Mouse (Mus musculus): Measurements from ENCODE around the gene Ptpn11. TPM values are rescaled to one million over a fixed set of nuclear protein-coding genes. Genes with fewer than 3 reads are reported as not detected.
A peak's percentile ranks its signal among the peaks of the same experiment; 100 is the strongest.

Ptpn11 gene
- polyA plus RNA-seq, 2 experiments, result 27.1 to 44.6 TPM

- no peaks in the 10 kb centered on the region for H3K36me3 ChIP-seq (ENCODE audit: control insufficient read depth, insufficient read depth, low read length)
- WGBS, result 75% methylated on average over 8 of the region's 8 CpGs
- no peak overlapping the region for H3K9ac ChIP-seq (ENCODE audit: low read depth, low read length, severe bottlenecking)
- ATAC-seq (ENCODE audit: low FRiP score, low read depth), result no peak
- no peaks in the 10 kb centered on the region for H3K27me3 ChIP-seq (ENCODE audit: control insufficient read depth, insufficient read depth, low read length)
- no peak overlapping the region for H3K4me3 ChIP-seq (replicated peaks; ENCODE audit: low read length)
- no peak overlapping the region for H3K27ac ChIP-seq (replicated peaks; ENCODE audit: low read depth, low read length)
- 0 out of 2 replicates have a peak, but pooled peaks cover 4% of the 10 kb centered on the region for H3K4me1 ChIP-seq (ENCODE audit: control insufficient read depth, insufficient read depth, low read length)
- no peaks in the 10 kb centered on the region for H3K9me3 ChIP-seq (ENCODE audit: control insufficient read depth, low read length)
- no peak for TF ChIP-seq POLR2A (IDR thresholded peaks at IDR 0.05; ENCODE audit: borderline replicate concordance, extremely low read depth, insufficient read depth, insufficient read length)
- H3K4me2 ChIP-seq (replicated peaks; ENCODE audit: low read depth, low read length, severe bottlenecking), result no peak overlapping the region
- DNase-seq (ENCODE audit: low spot score), result no peak
These were observed 75.6 kb downstream of the Ptpn11 start for GRCm38 (mm10) chr5:121115391-121116157.

- Histone ChIP-seq H3K4me3 (replicated peaks; ENCODE audit: low read length) (no peak overlapping the region), H3K4me2 (replicated peaks; ENCODE audit: low read depth, low read length, severe bottlenecking) (no peak overlapping the region), H3K9ac (ENCODE audit: low read depth, low read length, severe bottlenecking) (no peak overlapping the region), H3K9me3 (ENCODE audit: control insufficient read depth, low read length) (no peaks in the 10 kb centered on the region), H3K27ac (replicated peaks; ENCODE audit: low read depth, low read length) (no peak overlapping the region), H3K36me3 (ENCODE audit: control insufficient read depth, insufficient read depth, low read length) (no peaks in the 10 kb centered on the region), H3K4me1 (ENCODE audit: control insufficient read depth, insufficient read depth, low read length) (0 out of 2 replicates have a peak, but pooled peaks cover 4% of the 10 kb centered on the region), H3K27me3 (ENCODE audit: control insufficient read depth, insufficient read depth, low read length) (no peaks in the 10 kb centered on the region)
- ATAC-seq (ENCODE audit: low FRiP score, low read depth) (no peak), DNase-seq (ENCODE audit: low spot score) (no peak)
- no peak for TF ChIP-seq POLR2A (IDR thresholded peaks at IDR 0.05; ENCODE audit: borderline replicate concordance, extremely low read depth, insufficient read depth, insufficient read length)
- 78% methylated on average over 14 of the region's 14 CpGs for WGBS
These were observed 77.0 kb downstream of the Ptpn11 start for GRCm38 (mm10) chr5:121114151-121114550.

- DNase-seq (ENCODE audit: low spot score), result no peak
- no peak for ATAC-seq (ENCODE audit: low FRiP score, low read depth)
- WGBS, result 64% methylated on average over 5 of the region's 5 CpGs
These were observed 78.8 kb downstream of the Ptpn11 start for GRCm38 (mm10) chr5:121112390-121112789.

GRCm38 (mm10) chr5:121111106-121111915, 79.9 kb downstream of the Ptpn11 start:
- WGBS, result 63% methylated on average over 18 of the region's 18 CpGs
- Histone ChIP-seq H3K4me3 (replicated peaks; ENCODE audit: low read length) (no peak overlapping the region), H3K27ac (replicated peaks; ENCODE audit: low read depth, low read length) (peak overlapping the region; percentile 46; the same call in 1 of the 2 replicates), H3K9me3 (ENCODE audit: control insufficient read depth, low read length) (no peaks in the 10 kb centered on the region), H3K4me2 (replicated peaks; ENCODE audit: low read depth, low read length, severe bottlenecking) (no peak overlapping the region), H3K36me3 (ENCODE audit: control insufficient read depth, insufficient read depth, low read length) (no peaks in the 10 kb centered on the region), H3K9ac (ENCODE audit: low read depth, low read length, severe bottlenecking) (no peak overlapping the region), H3K27me3 (ENCODE audit: control insufficient read depth, insufficient read depth, low read length) (no peaks in the 10 kb centered on the region), H3K4me1 (ENCODE audit: control insufficient read depth, insufficient read depth, low read length) (0 out of 2 replicates have a peak, but pooled peaks cover 4% of the 10 kb centered on the region)
- DNase-seq (ENCODE audit: low spot score) (no peak), ATAC-seq (ENCODE audit: low FRiP score, low read depth) (peak; percentile 57; the same call in 1 of the 2 replicates)
- no peak for TF ChIP-seq POLR2A (IDR thresholded peaks at IDR 0.05; ENCODE audit: borderline replicate concordance, extremely low read depth, insufficient read depth, insufficient read length)

More at GRCm38 (mm10) chr5:121112390-121112789, 78.8 kb downstream of the Ptpn11 start:
- Histone ChIP-seq H3K4me1 (ENCODE audit: control insufficient read depth, insufficient read depth, low read length) (0 out of 2 replicates have a peak, but pooled peaks cover 4% of the 10 kb centered on the region), H3K9ac (ENCODE audit: low read depth, low read length, severe bottlenecking) (no peak overlapping the region), H3K27ac (replicated peaks; ENCODE audit: low read depth, low read length) (no peak overlapping the region), H3K4me3 (replicated peaks; ENCODE audit: low read length) (no peak overlapping the region), H3K9me3 (ENCODE audit: control insufficient read depth, low read length) (no peaks in the 10 kb centered on the region), H3K27me3 (ENCODE audit: control insufficient read depth, insufficient read depth, low read length) (no peaks in the 10 kb centered on the region), H3K4me2 (replicated peaks; ENCODE audit: low read depth, low read length, severe bottlenecking) (no peak overlapping the region), H3K36me3 (ENCODE audit: control insufficient read depth, insufficient read depth, low read length) (no peaks in the 10 kb centered on the region)
- no peak for TF ChIP-seq POLR2A (IDR thresholded peaks at IDR 0.05; ENCODE audit: borderline replicate concordance, extremely low read depth, insufficient read depth, insufficient read length)

GRCm38 (mm10) chr5:121109185-121109584, 82.0 kb downstream of the Ptpn11 start:
- no peak for ATAC-seq (ENCODE audit: low FRiP score, low read depth)
- 72% methylated on average over 7 of the region's 7 CpGs for WGBS
- TF ChIP-seq POLR2A (IDR thresholded peaks at IDR 0.05; ENCODE audit: borderline replicate concordance, extremely low read depth, insufficient read depth, insufficient read length), result no peak

More at GRCm38 (mm10) chr5:121109185-121109584, 82.0 kb downstream of the Ptpn11 start:
- Histone ChIP-seq H3K4me2 (replicated peaks; ENCODE audit: low read depth, low read length, severe bottlenecking) (no peak overlapping the region), H3K27me3 (ENCODE audit: control insufficient read depth, insufficient read depth, low read length) (no peaks in the 10 kb centered on the region), H3K9me3 (ENCODE audit: control insufficient read depth, low read length) (no peaks in the 10 kb centered on the region), H3K9ac (ENCODE audit: low read depth, low read length, severe bottlenecking) (no peak overlapping the region), H3K27ac (replicated peaks; ENCODE audit: low read depth, low read length) (no peak overlapping the region), H3K4me3 (replicated peaks; ENCODE audit: low read length) (no peak overlapping the region), H3K36me3 (ENCODE audit: control insufficient read depth, insufficient read depth, low read length) (no peaks in the 10 kb centered on the region), H3K4me1 (ENCODE audit: control insufficient read depth, insufficient read depth, low read length) (0 out of 2 replicates have a peak, but pooled peaks cover 4% of the 10 kb centered on the region)
- DNase-seq (ENCODE audit: low spot score), result no peak

Measured in limb, embryonic 14.5 days (tissue).